Mouse (Mus musculus): ENCODE data around the gene Gm21970. TPM values are rescaled to one million over a fixed set of nuclear protein-coding genes. Genes with fewer than 3 reads are reported as not detected.
A peak's percentile ranks its signal among the peaks of the same experiment; 100 is the strongest.

The Gm21970 gene
- not detected in 2 replicates for polyA plus RNA-seq (2012; ENCODE audit: insufficient read depth, insufficient read length, missing spikeins)

- Histone ChIP-seq H3K27ac (ENCODE audit: insufficient read depth, low read depth, low read length) (no peak within 1 kb of the TSS), H3K4me1 (ENCODE audit: control insufficient read depth, insufficient read depth, low read length) (peaks cover 15% of the 10 kb centered on the region), H3K4me3 (ENCODE audit: insufficient read depth, low read length) (no peak within 1 kb of the TSS)
- TF ChIP-seq POLR2A (IDR thresholded peaks at IDR 0.05; ENCODE audit: borderline replicate concordance, low read depth, low read length) (no peak), CTCF (IDR thresholded peaks at IDR 0.05; ENCODE audit: low read depth, low read length) (no peak)
Measured at GRCm38 (mm10) chr16:91391421-91391820, at the start of gene Gm21970. Gene Gm21970, plus strand, starts transcription at chr16:91391721.

- Histone ChIP-seq H3K4me1 (ENCODE audit: control insufficient read depth, insufficient read depth, low read length) (peaks cover 13% of the 10 kb centered on the region), H3K4me3 (ENCODE audit: insufficient read depth, low read length) (no peak overlapping the region), H3K27ac (ENCODE audit: insufficient read depth, low read depth, low read length) (no peak overlapping the region; the same call in 1 of the 2 replicates)
- no peak for TF ChIP-seq CTCF (IDR thresholded peaks at IDR 0.05; ENCODE audit: low read depth, low read length)
- TF ChIP-seq POLR2A (IDR thresholded peaks at IDR 0.05; ENCODE audit: borderline replicate concordance, low read depth, low read length), result no peak
Measured at GRCm38 (mm10) chr16:91346491-91346890, 45.0 kb upstream of the Gm21970 start.

GRCm38 (mm10) chr16:91347491-91348263 is 43.8 kb upstream of the Gm21970 start:
- Histone ChIP-seq H3K27ac (ENCODE audit: insufficient read depth, low read depth, low read length) (peak overlapping the region; percentile 88), H3K4me3 (ENCODE audit: insufficient read depth, low read length) (peak overlapping the region; percentile 38), H3K4me1 (ENCODE audit: control insufficient read depth, insufficient read depth, low read length) (peaks cover 19% of the 10 kb centered on the region)

GRCm38 (mm10) chr16:91348264-91348565 is 43.3 kb upstream of the Gm21970 start:
- H3K27ac ChIP-seq (ENCODE audit: insufficient read depth, low read depth, low read length), result no peak overlapping the region
- H3K4me1 ChIP-seq (ENCODE audit: control insufficient read depth, insufficient read depth, low read length), result peaks cover 24% of the 10 kb centered on the region
- no peak overlapping the region for H3K4me3 ChIP-seq (ENCODE audit: insufficient read depth, low read length)
- TF ChIP-seq POLR2A (IDR thresholded peaks at IDR 0.05; ENCODE audit: borderline replicate concordance, low read depth, low read length) (no peak), CTCF (IDR thresholded peaks at IDR 0.05; ENCODE audit: low read depth, low read length) (no peak)

More at GRCm38 (mm10) chr16:91347491-91348263, 43.8 kb upstream of the Gm21970 start:
- TF ChIP-seq CTCF (IDR thresholded peaks at IDR 0.05; ENCODE audit: low read depth, low read length), result no peak
- no peak for TF ChIP-seq POLR2A (IDR thresholded peaks at IDR 0.05; ENCODE audit: borderline replicate concordance, low read depth, low read length)

GRCm38 (mm10) chr16:91348588-91349330 is 42.8 kb upstream of the Gm21970 start:
- Histone ChIP-seq H3K4me1 (ENCODE audit: control insufficient read depth, insufficient read depth, low read length) (peaks cover 30% of the 10 kb centered on the region), H3K27ac (ENCODE audit: insufficient read depth, low read depth, low read length) (no peak overlapping the region), H3K4me3 (ENCODE audit: insufficient read depth, low read length) (no peak overlapping the region)
- TF ChIP-seq CTCF (IDR thresholded peaks at IDR 0.05; ENCODE audit: low read depth, low read length), result no peak
- TF ChIP-seq POLR2A (IDR thresholded peaks at IDR 0.05; ENCODE audit: borderline replicate concordance, low read depth, low read length), result no peak

GRCm38 (mm10) chr16:91352084-91352562 is 39.4 kb upstream of the Gm21970 start:
- Histone ChIP-seq H3K4me3 (ENCODE audit: insufficient read depth, low read length) (no peak overlapping the region), H3K4me1 (ENCODE audit: control insufficient read depth, insufficient read depth, low read length) (peaks cover 44% of the 10 kb centered on the region), H3K27ac (ENCODE audit: insufficient read depth, low read depth, low read length) (peak overlapping the region; percentile 100)
- peak; percentile 64 for TF ChIP-seq CTCF (IDR thresholded peaks at IDR 0.05; ENCODE audit: low read depth, low read length)
- TF ChIP-seq POLR2A (IDR thresholded peaks at IDR 0.05; ENCODE audit: borderline replicate concordance, low read depth, low read length), result no peak

- Histone ChIP-seq H3K4me3 (ENCODE audit: insufficient read depth, low read length) (no peak overlapping the region), H3K4me1 (ENCODE audit: control insufficient read depth, insufficient read depth, low read length) (peaks cover 45% of the 10 kb centered on the region), H3K27ac (ENCODE audit: insufficient read depth, low read depth, low read length) (peak overlapping the region; percentile 100)
- 0 out of 2 replicates have a peak, but pooled peaks have one; percentile 2 for TF ChIP-seq CTCF (IDR thresholded peaks at IDR 0.05; ENCODE audit: low read depth, low read length)
- TF ChIP-seq POLR2A (IDR thresholded peaks at IDR 0.05; ENCODE audit: borderline replicate concordance, low read depth, low read length), result no peak
Measured at GRCm38 (mm10) chr16:91352749-91353148, 38.8 kb upstream of the Gm21970 start.

- no peak for TF ChIP-seq POLR2A (IDR thresholded peaks at IDR 0.05; ENCODE audit: borderline replicate concordance, low read depth, low read length)
- no peak for TF ChIP-seq CTCF (IDR thresholded peaks at IDR 0.05; ENCODE audit: low read depth, low read length)
- Histone ChIP-seq H3K27ac (ENCODE audit: insufficient read depth, low read depth, low read length) (peak overlapping the region; percentile 100), H3K4me3 (ENCODE audit: insufficient read depth, low read length) (no peak overlapping the region), H3K4me1 (ENCODE audit: control insufficient read depth, insufficient read depth, low read length) (peaks cover 44% of the 10 kb centered on the region)
Measured at GRCm38 (mm10) chr16:91353177-91353576, 38.3 kb upstream of the Gm21970 start.

GRCm38 (mm10) chr16:91353638-91354037 is 37.9 kb upstream of the Gm21970 start:
- H3K4me3 ChIP-seq (ENCODE audit: insufficient read depth, low read length), result no peak overlapping the region
- TF ChIP-seq CTCF (IDR thresholded peaks at IDR 0.05; ENCODE audit: low read depth, low read length), result no peak
- TF ChIP-seq POLR2A (IDR thresholded peaks at IDR 0.05; ENCODE audit: borderline replicate concordance, low read depth, low read length), result no peak
- H3K27ac ChIP-seq (ENCODE audit: insufficient read depth, low read depth, low read length), result peak overlapping the region; percentile 100
- H3K4me1 ChIP-seq (ENCODE audit: control insufficient read depth, insufficient read depth, low read length), result peaks cover 45% of the 10 kb centered on the region

GRCm38 (mm10) chr16:91354599-91354998 is 36.9 kb upstream of the Gm21970 start:
- TF ChIP-seq POLR2A (IDR thresholded peaks at IDR 0.05; ENCODE audit: borderline replicate concordance, low read depth, low read length) (no peak), CTCF (IDR thresholded peaks at IDR 0.05; ENCODE audit: low read depth, low read length) (no peak)
- peak overlapping the region; percentile 100 for H3K27ac ChIP-seq (ENCODE audit: insufficient read depth, low read depth, low read length)
- peaks cover 54% of the 10 kb centered on the region for H3K4me1 ChIP-seq (ENCODE audit: control insufficient read depth, insufficient read depth, low read length)
- H3K4me3 ChIP-seq (ENCODE audit: insufficient read depth, low read length), result peak overlapping the region; percentile 46
